27 mouse cellular contexts compared by ENCODE assay signal in genomic region chr14:79244571-79244970, GRCm38 (mm10). TPM values are rescaled to one million over a fixed set of nuclear protein-coding genes. Genes with fewer than 3 reads are reported as not detected.
DNase-seq lines count a peak whose midpoint lies in the region; ATAC-seq lines count a peak whose summit lies in the region.
"Had no signal": no experiment of that assay in that cellular context is flagged by ENCODE, and none has a peak within 500 bp of the region (broad histone marks: within the 10 kb centered on the region; RNA-seq: fewer than 3 reads in every experiment).

No protein-coding gene starts in this region.

- H3K27ac ChIP-seq in midbrain, embryonic 15.5 days = peak overlapping the region; percentile 28
- no peak overlapping the region for H3K27ac ChIP-seq in midbrain, embryonic 13.5 days
- H3K27ac ChIP-seq in forebrain, embryonic 16.5 days (ENCODE audit: low read length) = no peak overlapping the region
- H3K27ac ChIP-seq: embryonic facial prominence, embryonic 15.5 days; limb, embryonic 15.5 days had no signal

- H3K36me3 ChIP-seq in midbrain, embryonic 15.5 days (replicated peaks) = no peaks in the 10 kb centered on the region
- H3K36me3 ChIP-seq in midbrain, embryonic 13.5 days = no peaks in the 10 kb centered on the region
- no peaks in the 10 kb centered on the region for H3K36me3 ChIP-seq in forebrain, embryonic 16.5 days (ENCODE audit: control insufficient read depth, insufficient read depth)
- H3K36me3 ChIP-seq: embryonic facial prominence, embryonic 15.5 days; limb, embryonic 15.5 days had no signal

- no peak overlapping the region for H3K4me3 ChIP-seq in midbrain, embryonic 15.5 days
- no peak overlapping the region for H3K4me3 ChIP-seq in midbrain, embryonic 13.5 days (replicated peaks)
- no peak overlapping the region for H3K4me3 ChIP-seq in forebrain, embryonic 16.5 days (replicated peaks; ENCODE audit: low read length)
- H3K4me3 ChIP-seq: embryonic facial prominence, embryonic 15.5 days; limb, embryonic 15.5 days had no signal

- no peak overlapping the region for H3K4me2 ChIP-seq in midbrain, embryonic 15.5 days
- no peak overlapping the region for H3K4me2 ChIP-seq in midbrain, embryonic 13.5 days (replicated peaks)
- no peak overlapping the region for H3K4me2 ChIP-seq in forebrain, embryonic 16.5 days (ENCODE audit: low read length)
- H3K4me2 ChIP-seq: embryonic facial prominence, embryonic 15.5 days; limb, embryonic 15.5 days had no signal

- no peaks in the 10 kb centered on the region for H3K9me3 ChIP-seq in midbrain, embryonic 15.5 days
- H3K9me3 ChIP-seq in midbrain, embryonic 13.5 days = peaks cover 3% of the 10 kb centered on the region; the same call in 1 of the 2 replicates
- no peaks in the 10 kb centered on the region for H3K9me3 ChIP-seq in forebrain, embryonic 16.5 days (ENCODE audit: control insufficient read depth, low read length)
- H3K9me3 ChIP-seq: embryonic facial prominence, embryonic 15.5 days; limb, embryonic 15.5 days had no signal

- H3K9ac ChIP-seq in midbrain, embryonic 15.5 days = no peak overlapping the region
- H3K9ac ChIP-seq in midbrain, embryonic 13.5 days (replicated peaks) = no peak overlapping the region
- no peak overlapping the region for H3K9ac ChIP-seq in forebrain, embryonic 16.5 days (replicated peaks; ENCODE audit: low read depth, low read length)
- H3K9ac ChIP-seq: embryonic facial prominence, embryonic 15.5 days; limb, embryonic 15.5 days; liver, postnatal 0 days had no signal

- DNase-seq in cerebellum, postnatal 25 days = peak; percentile 34 to 44
- no peak for DNase-seq in cerebellum, adult 11 months
- peak; percentile 51 for DNase-seq in brain, embryonic 18.5 days (ENCODE audit: low read depth, low spot score)
- DNase-seq in spleen, postnatal 14 days (ENCODE audit: low spot score in 2 of 2) = no peak
- DNase-seq: adrenal gland, postnatal 14 days; embryo, embryonic 11 days; gastrocnemius, postnatal 25 days; kidney, adult 8-10 months; kidney, postnatal 25 days; liver, postnatal 0 days; lung, postnatal 14 days had no signal

- no peaks in the 10 kb centered on the region for H3K27me3 ChIP-seq in midbrain, embryonic 15.5 days (replicated peaks)
- no peaks in the 10 kb centered on the region for H3K27me3 ChIP-seq in midbrain, embryonic 13.5 days
- H3K27me3 ChIP-seq in forebrain, embryonic 16.5 days (replicated peaks; ENCODE audit: control insufficient read depth, insufficient read depth, low read length) = no peaks in the 10 kb centered on the region
- H3K27me3 ChIP-seq: embryonic facial prominence, embryonic 15.5 days; limb, embryonic 15.5 days had no signal

- ATAC-seq in midbrain, embryonic 15.5 days (replicated peaks) = peak; percentile 84
- no peak for ATAC-seq in midbrain, embryonic 13.5 days
- ATAC-seq in forebrain, embryonic 16.5 days = peak; percentile 71; the same call in 1 of the 2 replicates
- ATAC-seq in erythroblast, adult 5-6 weeks (replicated peaks; ENCODE audit: low FRiP score, poor library complexity, severe bottlenecking) = no peak
- ATAC-seq: activated CD4-positive, CD25-positive, alpha-beta regulatory T cell, adult 4 months; liver, postnatal 0 days had no signal

- 58% methylated on average over 3 of the region's 3 CpGs for WGBS in midbrain, embryonic 15.5 days
- 54% methylated on average over 3 of the region's 3 CpGs for WGBS in midbrain, embryonic 13.5 days
- 66% methylated on average over 3 of the region's 3 CpGs for WGBS in forebrain, embryonic 16.5 days

- peaks cover 10% of the 10 kb centered on the region; the same call in 1 of the 2 replicates for H3K4me1 ChIP-seq in midbrain, embryonic 15.5 days
- H3K4me1 ChIP-seq in midbrain, embryonic 13.5 days (replicated peaks) = peaks cover 5% of the 10 kb centered on the region
- H3K4me1 ChIP-seq in forebrain, embryonic 16.5 days (replicated peaks; ENCODE audit: control insufficient read depth, insufficient read depth, low read length) = peaks cover 6% of the 10 kb centered on the region

RNA-seq across cellular contexts. Expression of gene Zfp957, which starts 2.6 kb away (rescaled TPM):
- 0.06 TPM in 1 of 2 replicates, not detected in the other for polyA plus RNA-seq in midbrain, embryonic 15.5 days (2015; fragmentation: Nextera tagmentation; extraction: Ambion mirVana)
- polyA plus RNA-seq in midbrain, embryonic 13.5 days (2015; fragmentation: Nextera tagmentation; extraction: Ambion mirVana) = not detected in 2 replicates
- polyA plus RNA-seq in forebrain, embryonic 16.5 days (2015; fragmentation: Nextera tagmentation; extraction: Ambion mirVana) = not detected in 2 replicates
- total RNA-seq in erythroblast, adult 5-6 weeks (2015; ENCODE audit: low replicate concordance) = not detected in 2 replicates
- not detected in 2 replicates for total RNA-seq in erythroblast, adult 5-6 weeks (2017; ENCODE audit: low replicate concordance)
- total RNA-seq: adrenal gland, postnatal 14 days; gastrocnemius, postnatal 25 days; layer of hippocampus, postnatal 14 days; left cerebral cortex, postnatal 14 days; megakaryocyte-erythroid progenitor cell, adult 5-6 weeks; neutrophil, adult 5-6 weeks had no signal
- polyA plus RNA-seq: C2C12; embryonic facial prominence, embryonic 15.5 days; heart, postnatal 0 days; limb, embryonic 15.5 days; liver, postnatal 0 days; small intestine, adult 2 months; stomach, embryonic 14.5 days; thymus, postnatal 0 days had no signal

RNA-seq across cellular contexts. Expression of gene Rgcc, which starts 56.9 kb away (rescaled TPM):
- polyA plus RNA-seq in midbrain, embryonic 15.5 days (2015; fragmentation: Nextera tagmentation; extraction: Ambion mirVana) = 21.4 and 33.6 TPM in 2 replicates
- 10.4 and 13.7 TPM in 2 replicates for polyA plus RNA-seq in midbrain, embryonic 13.5 days (2015; fragmentation: Nextera tagmentation; extraction: Ambion mirVana)
- 58.0 and 62.8 TPM in 2 replicates for polyA plus RNA-seq in forebrain, embryonic 16.5 days (2015; fragmentation: Nextera tagmentation; extraction: Ambion mirVana)
- 63.7 and 78.6 TPM in 2 replicates for total RNA-seq in erythroblast, adult 5-6 weeks (2015; ENCODE audit: low replicate concordance)
- 55.2 and 86.4 TPM in 2 replicates for total RNA-seq in erythroblast, adult 5-6 weeks (2017; ENCODE audit: low replicate concordance)

Comparison
In these comparisons a context has a peak if more than half of its experiments do, and no peak if none do; other contexts are left out.
1. DNase-seq: peak in cerebellum, postnatal 25 days (2 of 2) and brain, embryonic 18.5 days (single experiment); none in cerebellum, adult 11 months (single experiment) and spleen, postnatal 14 days (0 of 2).
2. ATAC-seq: peak in midbrain, embryonic 15.5 days (single experiment) and forebrain, embryonic 16.5 days (single experiment); none in midbrain, embryonic 13.5 days (single experiment) and erythroblast, adult 5-6 weeks (single experiment).